9 mouse cellular contexts compared by ENCODE assay signal in the genomic region with DNA sequence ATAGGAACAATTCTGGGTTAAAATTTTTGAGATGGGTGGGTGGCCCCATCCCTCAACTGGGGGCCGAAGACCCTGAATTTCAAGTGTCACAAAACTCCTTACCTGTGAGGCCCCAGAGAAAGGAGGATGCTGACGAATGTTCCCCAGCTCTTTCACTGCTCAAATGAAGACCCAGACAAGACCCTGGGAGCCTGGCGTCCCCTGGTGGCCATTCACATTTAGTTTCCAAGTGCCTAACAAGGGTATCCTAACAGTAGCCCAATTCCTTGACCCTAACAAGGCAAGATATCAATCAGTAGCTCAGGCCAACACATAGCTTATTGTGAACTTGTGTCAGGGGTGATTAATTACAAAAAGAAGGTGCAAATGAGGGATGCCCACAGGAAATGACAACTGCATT.
DNase-seq lines count a peak whose midpoint lies in the region; ATAC-seq and TF ChIP-seq lines count a peak whose summit lies in the region.
"Had no signal": no experiment of that assay in that cellular context is flagged by ENCODE, and none has a peak within 500 bp of the region (broad histone marks: within the 10 kb centered on the region; RNA-seq: fewer than 3 reads in every experiment).

No protein-coding gene starts in this region.

- DNase-seq in kidney, postnatal 0 days (ENCODE audit: low spot score), result peak; percentile 59
- peak; percentile 38 for DNase-seq in ES-E14 (ENCODE audit: low read depth, low spot score)
- peak; percentile 39 for DNase-seq in adrenal gland, postnatal 14 days
- DNase-seq in embryonic facial prominence, embryonic 10.5 days (ENCODE audit: low spot score), result peak; percentile 68
- DNase-seq in layer of hippocampus, adult 9-11 months, result peak; percentile 25
- DNase-seq in right cerebral cortex, postnatal 14 days, result peak; percentile 63

- no peak for ATAC-seq in kidney, postnatal 0 days (replicated peaks; ENCODE audit: low FRiP score, low read depth)
- no peak for ATAC-seq in kidney, embryonic 16.5 days (ENCODE audit: low FRiP score, low TSS enrichment)
- no peak for ATAC-seq in erythroid progenitor cell, adult 5-6 weeks (replicated peaks; ENCODE audit: low FRiP score, poor library complexity, severe bottlenecking)

- no peaks in the 10 kb centered on the region for H3K4me1 ChIP-seq in kidney, postnatal 0 days (replicated peaks; ENCODE audit: insufficient read depth, low read length)
- no peaks in the 10 kb centered on the region for H3K4me1 ChIP-seq in kidney, embryonic 16.5 days (ENCODE audit: insufficient read depth, low read length)
- H3K4me1 ChIP-seq in ES-E14 (ENCODE audit: control insufficient read depth in 2 of 2, insufficient read depth in 2 of 2, low read length in 2 of 2, poor library complexity in 1 of 2), result no peaks in the 10 kb centered on the region
- H3K4me1 ChIP-seq in embryonic facial prominence, embryonic 10.5 days, result peaks cover 6% of the 10 kb centered on the region

- no peak overlapping the region for H3K27ac ChIP-seq in kidney, postnatal 0 days
- no peak overlapping the region for H3K27ac ChIP-seq in kidney, embryonic 16.5 days (ENCODE audit: low read length)
- no peak overlapping the region for H3K27ac ChIP-seq in ES-E14 (ENCODE audit: insufficient read depth, low read depth, low read length, poor library complexity, severe bottlenecking)
- no peak overlapping the region for H3K27ac ChIP-seq in embryonic facial prominence, embryonic 10.5 days (replicated peaks)

- H3K9ac ChIP-seq in kidney, postnatal 0 days (ENCODE audit: low read depth, low read length), result no peak overlapping the region
- no peak overlapping the region for H3K9ac ChIP-seq in kidney, embryonic 16.5 days (replicated peaks; ENCODE audit: low read length)
- H3K9ac ChIP-seq in ES-E14 (ENCODE audit: insufficient read depth, low read depth, low read length, poor library complexity, severe bottlenecking), result no peak overlapping the region

- no peaks in the 10 kb centered on the region for H3K36me3 ChIP-seq in kidney, postnatal 0 days (ENCODE audit: insufficient read depth, low read length)
- H3K36me3 ChIP-seq in kidney, embryonic 16.5 days (ENCODE audit: insufficient read depth, low read length), result no peaks in the 10 kb centered on the region
- no peaks in the 10 kb centered on the region for H3K36me3 ChIP-seq in ES-E14 (ENCODE audit: control insufficient read depth, insufficient read depth, low read length, poor library complexity, severe bottlenecking)
- no peaks in the 10 kb centered on the region for H3K36me3 ChIP-seq in embryonic facial prominence, embryonic 10.5 days (replicated peaks)

- no peak overlapping the region for H3K4me3 ChIP-seq in kidney, postnatal 0 days (replicated peaks; ENCODE audit: low read depth, low read length)
- no peak overlapping the region for H3K4me3 ChIP-seq in kidney, embryonic 16.5 days (ENCODE audit: low read length)
- H3K4me3 ChIP-seq in ES-E14 (ENCODE audit: insufficient read depth in 1 of 2, low read depth in 1 of 2, low read length in 2 of 2, poor library complexity in 1 of 2, severe bottlenecking in 1 of 2), result no peak overlapping the region
- H3K4me3 ChIP-seq in embryonic facial prominence, embryonic 10.5 days, result no peak overlapping the region
- H3K4me3 ChIP-seq: erythroblast, embryonic 14.5 days had no signal

- TF ChIP-seq CTCF in kidney, postnatal 0 days (IDR thresholded peaks at IDR 0.05; ENCODE audit: low read depth), result peak; percentile 87

- no peak overlapping the region for H3K4me2 ChIP-seq in kidney, postnatal 0 days (ENCODE audit: low read length)
- H3K4me2 ChIP-seq in kidney, embryonic 16.5 days (replicated peaks; ENCODE audit: low read depth, low read length), result no peak overlapping the region

- WGBS in kidney, postnatal 0 days, result 28% methylated on average over 3 of the region's 3 CpGs
- 29% methylated on average over 3 of the region's 3 CpGs for WGBS in kidney, embryonic 16.5 days
- WGBS in embryonic facial prominence, embryonic 10.5 days, result 32% methylated on average over 3 of the region's 3 CpGs

- in situ Hi-C loops in ES-E14 (cut with MboI; ENCODE audit: low sequenced_read_pairs in 2 of 2, unreplicated experiment in 2 of 2), result no loop called here

- no peaks in the 10 kb centered on the region for H3K27me3 ChIP-seq in kidney, postnatal 0 days (ENCODE audit: insufficient read depth, low read length)
- H3K27me3 ChIP-seq in kidney, embryonic 16.5 days (ENCODE audit: insufficient read depth, low read length), result no peaks in the 10 kb centered on the region
- no peaks in the 10 kb centered on the region for H3K27me3 ChIP-seq in embryonic facial prominence, embryonic 10.5 days (replicated peaks; ENCODE audit: low read depth, poor library complexity, severe bottlenecking)

- no peaks in the 10 kb centered on the region for H3K9me3 ChIP-seq in kidney, postnatal 0 days (replicated peaks; ENCODE audit: low read length)
- no peaks in the 10 kb centered on the region for H3K9me3 ChIP-seq in kidney, embryonic 16.5 days (ENCODE audit: low read length)
- H3K9me3 ChIP-seq in ES-E14 (ENCODE audit: control insufficient read depth, insufficient read depth, low read depth, low read length), result no peaks in the 10 kb centered on the region
- H3K9me3 ChIP-seq in embryonic facial prominence, embryonic 10.5 days, result no peaks in the 10 kb centered on the region

TF ChIP-seq in ES-E14, 5 proteins besides CTCF, POLR2A, EP300 and RAD21:
- TF ChIP-seq HCFC1 (IDR thresholded peaks at IDR 0.05; ENCODE audit: borderline replicate concordance, insufficient read depth, low read length) (no peak), ZC3H11A (IDR thresholded peaks at IDR 0.05; ENCODE audit: borderline replicate concordance, low read depth, low read length) (peak; percentile 63; the same call in 1 of the 2 replicates)
TF ChIP-seq in ES-E14: peak in this region for 1.
